Mouse (Mus musculus): ENCODE results near the gene AC124502.3.

Gene AC124502.3

GRCm38 (mm10) chr19:5036577-5036976 is 2.1 kb upstream of the AC124502.3 start:
- DNase-seq: no peak

- DNase-seq: peak; percentile 69
These were observed 766 bp upstream of the AC124502.3 start for GRCm38 (mm10) chr19:5037678-5038571.

- peak; percentile 41 for DNase-seq
These were observed 817 bp downstream of the AC124502.3 start for GRCm38 (mm10) chr19:5039301-5040114.

- DNase-seq: peak; percentile 92
These were observed 2.3 kb downstream of the AC124502.3 start, which contains the start of gene Brms1 for GRCm38 (mm10) chr19:5040862-5041523. Gene Brms1, plus strand, starts transcription at chr19:5041354.

GRCm38 (mm10) chr19:5041588-5041987 is 2.9 kb downstream of the AC124502.3 start:
- DNase-seq: no peak

- no peak for DNase-seq
These were observed 6.8 kb downstream of the AC124502.3 start for GRCm38 (mm10) chr19:5045531-5045930.

GRCm38 (mm10) chr19:5048138-5049056 is 9.7 kb downstream of the AC124502.3 start:
- no peak for DNase-seq

GRCm38 (mm10) chr19:5049325-5049724 is 10.6 kb downstream of the AC124502.3 start:
- DNase-seq: no peak

- DNase-seq: peak; percentile 68
These were observed 11.6 kb downstream of the AC124502.3 start, which contains the start of gene Rin1 for GRCm38 (mm10) chr19:5050047-5050905. Gene Rin1, plus strand, starts transcription at chr19:5050481.

- DNase-seq: no peak
These were observed 12.3 kb downstream of the AC124502.3 start for GRCm38 (mm10) chr19:5051031-5051430.

- DNase-seq: no peak
These were observed 12.8 kb downstream of the AC124502.3 start for GRCm38 (mm10) chr19:5051515-5051914.

GRCm38 (mm10) chr19:5052166-5052822 is 13.6 kb downstream of the AC124502.3 start:
- no peak for DNase-seq

- DNase-seq: no peak
These were observed 14.2 kb downstream of the AC124502.3 start for GRCm38 (mm10) chr19:5052853-5053252.

- peak; percentile 40 for DNase-seq
These were observed 15.2 kb downstream of the AC124502.3 start for GRCm38 (mm10) chr19:5053909-5054308.

GRCm38 (mm10) chr19:5056251-5056650 is 17.6 kb downstream of the AC124502.3 start:
- DNase-seq: no peak

GRCm38 (mm10) chr19:5057876-5058775 is 19.4 kb downstream of the AC124502.3 start:
- no peak for DNase-seq

GRCm38 (mm10) chr19:5058801-5059771 is 20.4 kb downstream of the AC124502.3 start:
- DNase-seq: no peak

Measured in kidney, adult 11 months (tissue).